Mouse (Mus musculus): ENCODE measurements around the gene Pinlyp. TPM values are rescaled to one million over a fixed set of nuclear protein-coding genes. Genes with fewer than 3 reads are reported as not detected.

The Pinlyp gene
- total and polyA plus RNA-seq, 3 experiments = 6.1 to 17.3 (median 6.6) TPM

DNA sequence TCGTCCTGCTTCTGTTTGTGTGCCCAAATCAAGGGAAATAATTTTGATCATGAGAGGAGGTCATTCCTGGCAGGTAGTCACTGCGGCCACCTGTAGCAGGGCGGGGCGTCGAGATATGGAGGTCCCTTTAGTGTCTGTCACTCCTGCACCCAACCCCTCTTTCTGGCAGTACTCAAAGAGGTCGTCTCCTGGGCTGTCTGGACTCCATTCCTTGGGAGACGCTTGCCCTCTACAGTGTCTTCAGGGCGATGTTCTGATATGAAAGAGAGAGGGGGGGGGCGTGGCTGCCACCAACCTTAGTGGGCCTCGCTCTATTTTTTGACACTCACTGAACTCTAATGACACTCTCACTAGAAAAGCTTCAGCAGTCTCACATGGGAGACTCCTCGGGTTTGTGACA lies 16.3 kb downstream of the Pinlyp start:
- Histone ChIP-seq H3K79me2 (replicated peaks; ENCODE audit: control insufficient read depth, extremely low read depth, insufficient read depth, poor library complexity, severe bottlenecking) (peaks cover 4% of the 10 kb centered on the region; the same call in 1 of the 2 replicates), H3K9me3 (replicated peaks; ENCODE audit: low read length) (peaks cover 3% of the 10 kb centered on the region), H3K36me3 (replicated peaks in 1 of 2; ENCODE audit: control insufficient read depth in 1 of 2, insufficient read depth in 1 of 2, low read length in 1 of 2) (peaks cover 16 to 17% of the 10 kb centered on the region in 2 experiments), H3K9ac (ENCODE audit: insufficient read depth, low read depth) (peak overlapping the region; percentile 56), H3K27ac (ENCODE audit: insufficient read depth, low read depth) (no peak overlapping the region), H3K4me2 (ENCODE audit: insufficient read depth, low read depth, poor library complexity, severe bottlenecking) (peak overlapping the region; percentile 82), H3K27me3 (replicated peaks) (no peaks in the 10 kb centered on the region), H3K4me1 (ENCODE audit: control insufficient read depth in 1 of 2, insufficient read depth in 2 of 2) (peaks cover 5 to 47% of the 10 kb centered on the region in 2 experiments), H3K4me3 (replicated peaks in 1 of 3; ENCODE audit: low read depth in 2 of 3, low read length in 2 of 3, poor library complexity in 1 of 3) (peak overlapping the region; percentile 64 to 96 (median 75))
- TF ChIP-seq JUND (conservative IDR thresholded peaks at IDR 0.05; ENCODE audit: low read depth, low read length) = no peak
- TF ChIP-seq MAFK (IDR thresholded peaks at IDR 0.05; ENCODE audit: insufficient replicate concordance, low read length) = no peak
- TF ChIP-seq ETS1 (conservative IDR thresholded peaks at IDR 0.05; ENCODE audit: low read depth, low read length) = no peak
- TF ChIP-seq ZMIZ1 (IDR thresholded peaks at IDR 0.05; ENCODE audit: low read depth, low read length) = no peak
- no peak for TF ChIP-seq ELF1 (IDR thresholded peaks at IDR 0.05; ENCODE audit: low read depth, low read length)
- no peak for TF ChIP-seq NELFE (IDR thresholded peaks at IDR 0.05; ENCODE audit: low read depth, low read length)
- TF ChIP-seq CHD2 (IDR thresholded peaks at IDR 0.05; ENCODE audit: low read length) = no peak
- TF ChIP-seq UBTF (IDR thresholded peaks at IDR 0.05; ENCODE audit: low read depth, low read length) = no peak
- no peak for TF ChIP-seq CTCF (conservative IDR thresholded peaks at IDR 0.05 in 1 of 2, IDR thresholded peaks at IDR 0.05 in 1 of 2; ENCODE audit: low read depth in 2 of 2, low read length in 2 of 2)
- TF ChIP-seq TBP (conservative IDR thresholded peaks at IDR 0.05; ENCODE audit: low read depth, low read length) = no peak
- no peak for TF ChIP-seq USF1 (IDR thresholded peaks at IDR 0.05; ENCODE audit: low read depth, low read length)
- no peak for TF ChIP-seq USF2 (conservative IDR thresholded peaks at IDR 0.05; ENCODE audit: low read depth, low read length)
- TF ChIP-seq RAD21 (IDR thresholded peaks at IDR 0.05; ENCODE audit: low read depth, low read length) = no peak
- TF ChIP-seq POLR2A (IDR thresholded peaks at IDR 0.05; ENCODE audit: low read depth, low read length) = no peak
- in situ Hi-C loops (cut with MboI; ENCODE audit: low pct_ligation_motif_present, low pct_unique_long_range_greater_than_20kb, low sequenced_read_pairs) (no loop called here), dilution Hi-C loops (cut with MboI; ENCODE audit: extremely low pct_ligation_motif_present, extremely low pct_unique_long_range_greater_than_20kb, low sequenced_read_pairs) (no loop called here)
- no peak for DNase-seq (ENCODE audit: extremely low read depth)

DNA sequence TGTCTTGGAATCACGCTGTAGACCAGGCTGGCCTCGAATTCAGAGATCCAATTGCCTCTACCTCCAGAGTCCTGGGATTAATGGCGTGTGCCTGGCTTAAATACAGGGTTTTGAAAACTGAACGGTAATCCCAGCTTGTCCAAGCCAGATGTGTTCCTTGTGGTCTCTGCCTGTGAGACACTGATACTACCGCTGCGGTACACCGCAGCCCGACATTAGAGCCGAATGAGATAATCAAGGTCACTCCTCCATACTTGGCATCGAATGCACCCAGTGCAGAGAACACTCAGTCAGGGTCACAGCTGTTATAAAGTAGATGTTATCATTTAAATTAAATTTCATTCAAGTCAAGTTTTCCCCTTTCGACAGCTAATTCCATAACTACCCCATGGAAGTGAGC lies 17.1 kb downstream of the Pinlyp start:
- in situ Hi-C loops (cut with MboI; ENCODE audit: low pct_ligation_motif_present, low pct_unique_long_range_greater_than_20kb, low sequenced_read_pairs) = no loop called here
- no peak overlapping the region for H3K27ac ChIP-seq (ENCODE audit: insufficient read depth, low read depth)
- TF ChIP-seq EP300 (IDR thresholded peaks at IDR 0.05; ENCODE audit: low read length) (no peak), POLR2A (IDR thresholded peaks at IDR 0.05; ENCODE audit: low read depth, low read length) (no peak), TCF12 (IDR thresholded peaks at IDR 0.05; ENCODE audit: low read depth, low read length) (no peak), MAFK (IDR thresholded peaks at IDR 0.05; ENCODE audit: insufficient replicate concordance, low read length) (no peak), USF2 (conservative IDR thresholded peaks at IDR 0.05; ENCODE audit: low read depth, low read length) (no peak), TBP (conservative IDR thresholded peaks at IDR 0.05; ENCODE audit: low read depth, low read length) (no peak), MAX (IDR thresholded peaks at IDR 0.05; ENCODE audit: low read length) (no peak)
- H3K9ac ChIP-seq (ENCODE audit: insufficient read depth, low read depth) = no peak overlapping the region
- dilution Hi-C loops (cut with MboI; ENCODE audit: extremely low pct_ligation_motif_present, extremely low pct_unique_long_range_greater_than_20kb, low sequenced_read_pairs) = no loop called here
- peaks cover 5 to 45% of the 10 kb centered on the region in 2 experiments for H3K4me1 ChIP-seq (ENCODE audit: control insufficient read depth in 1 of 2, insufficient read depth in 2 of 2)
- peaks cover 4% of the 10 kb centered on the region; the same call in 1 of the 2 replicates for H3K79me2 ChIP-seq (replicated peaks; ENCODE audit: control insufficient read depth, extremely low read depth, insufficient read depth, poor library complexity, severe bottlenecking)
- no peak overlapping the region for H3K4me2 ChIP-seq (ENCODE audit: insufficient read depth, low read depth, poor library complexity, severe bottlenecking)
- no peak overlapping the region for H3K4me3 ChIP-seq (replicated peaks in 1 of 3; ENCODE audit: low read depth in 2 of 3, low read length in 2 of 3, poor library complexity in 1 of 3)
- peaks cover 3% of the 10 kb centered on the region for H3K9me3 ChIP-seq (replicated peaks; ENCODE audit: low read length)
- H3K27me3 ChIP-seq (replicated peaks) = no peaks in the 10 kb centered on the region
- H3K36me3 ChIP-seq (replicated peaks in 1 of 2; ENCODE audit: control insufficient read depth in 1 of 2, insufficient read depth in 1 of 2, low read length in 1 of 2) = peaks cover 8 to 10% of the 10 kb centered on the region in 2 experiments
- DNase-seq (ENCODE audit: extremely low read depth) = no peak

Measured in CH12.LX (cell line).